Mouse (Mus musculus): Measurements from ENCODE around the gene Hoxa10. TPM values are rescaled to one million over a fixed set of nuclear protein-coding genes. Genes with fewer than 3 reads are reported as not detected.

Gene Hoxa10
- polyA plus RNA-seq, 1 experiment from 2014 or later, result not detected

DNA sequence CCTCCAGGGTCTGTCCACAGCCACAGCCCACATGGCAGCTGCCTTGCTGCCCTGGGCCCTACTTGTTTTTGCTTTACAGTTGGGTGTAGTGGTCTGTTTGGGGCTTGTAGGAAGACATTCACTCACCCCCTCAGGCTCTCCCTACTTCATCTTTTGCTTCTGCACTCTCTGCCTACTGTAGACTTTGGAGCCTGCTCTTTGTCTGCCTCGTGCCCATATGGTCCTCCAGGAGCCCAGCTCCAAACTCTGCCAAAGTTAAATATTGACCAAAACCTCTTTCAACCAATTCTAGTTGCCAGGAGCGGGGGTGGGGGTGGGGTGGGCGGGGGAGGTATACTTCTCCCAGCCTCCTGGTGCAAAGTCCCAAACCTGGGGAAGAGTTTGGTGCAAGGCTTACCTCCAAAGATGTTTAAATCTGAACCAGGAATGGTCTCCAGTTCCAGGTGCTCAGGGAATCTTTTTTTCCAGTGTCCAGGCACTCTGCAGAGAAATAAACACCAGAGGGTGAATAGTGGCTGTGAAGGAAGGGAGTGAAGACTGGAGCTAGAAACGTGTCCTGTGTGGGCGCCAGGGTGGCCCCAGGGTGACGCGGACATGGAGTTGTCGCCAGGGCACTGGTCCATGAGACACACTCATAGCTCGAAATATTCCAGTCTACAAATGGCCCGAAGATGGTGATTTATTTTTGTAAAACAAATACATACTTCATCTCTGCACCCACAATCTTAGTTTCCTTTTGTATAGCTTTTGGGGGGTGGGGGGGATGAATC lies 57.2 kb downstream of the Hoxa10 start:
- peaks cover 100% of the 10 kb centered on the region for H3K27me3 ChIP-seq (ENCODE audit: control insufficient read depth, insufficient read depth, low read length)
- H3K9me3 ChIP-seq (ENCODE audit: control insufficient read depth, low read length), result no peaks in the 10 kb centered on the region
- no peak overlapping the region for H3K4me2 ChIP-seq (ENCODE audit: low read depth, low read length, severe bottlenecking)
- no peak overlapping the region for H3K4me3 ChIP-seq (ENCODE audit: low read depth, low read length)
- DNase-seq (ENCODE audit: low spot score) (peak; percentile 39), ATAC-seq (replicated peaks; ENCODE audit: low FRiP score) (no peak)
- H3K36me3 ChIP-seq (ENCODE audit: control insufficient read depth, insufficient read depth, low read length), result no peaks in the 10 kb centered on the region
- no peaks in the 10 kb centered on the region for H3K4me1 ChIP-seq (replicated peaks; ENCODE audit: control insufficient read depth, insufficient read depth, low read length)
- H3K9ac ChIP-seq (ENCODE audit: low read length), result no peak overlapping the region
- 8% methylated on average over 10 of the region's 10 CpGs for WGBS
- H3K27ac ChIP-seq (ENCODE audit: low read depth, low read length), result no peak overlapping the region

DNA sequence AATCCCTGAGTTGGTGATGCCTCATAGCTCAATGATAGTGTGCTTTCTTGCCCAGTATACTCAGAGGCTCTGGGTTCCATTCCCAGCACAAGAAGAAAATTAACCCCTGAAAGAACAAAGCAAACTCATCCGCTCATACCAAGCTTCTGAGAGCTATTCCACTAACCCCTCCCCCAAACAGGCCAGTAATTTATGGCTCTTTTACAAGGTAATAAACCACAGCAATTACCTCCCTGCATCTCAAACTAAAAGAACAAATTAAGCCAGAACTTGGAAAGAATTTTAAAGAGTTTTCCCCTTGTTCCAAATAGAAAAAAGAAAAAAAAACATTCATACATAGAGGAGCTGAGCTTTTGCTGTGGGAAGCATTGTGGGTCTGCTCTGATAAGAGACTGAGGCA lies 57.9 kb downstream of the Hoxa10 start:
- Histone ChIP-seq H3K4me3 (ENCODE audit: low read depth, low read length) (no peak overlapping the region), H3K9ac (ENCODE audit: low read length) (no peak overlapping the region), H3K9me3 (ENCODE audit: control insufficient read depth, low read length) (no peaks in the 10 kb centered on the region), H3K36me3 (ENCODE audit: control insufficient read depth, insufficient read depth, low read length) (no peaks in the 10 kb centered on the region), H3K4me1 (replicated peaks; ENCODE audit: control insufficient read depth, insufficient read depth, low read length) (no peaks in the 10 kb centered on the region), H3K27me3 (ENCODE audit: control insufficient read depth, insufficient read depth, low read length) (peaks cover 100% of the 10 kb centered on the region), H3K27ac (ENCODE audit: low read depth, low read length) (no peak overlapping the region), H3K4me2 (ENCODE audit: low read depth, low read length, severe bottlenecking) (no peak overlapping the region)
- 3% methylated on average over 1 of the region's 1 CpGs for WGBS
- no peak for ATAC-seq (replicated peaks; ENCODE audit: low FRiP score)
- no peak for DNase-seq (ENCODE audit: low spot score)

DNA sequence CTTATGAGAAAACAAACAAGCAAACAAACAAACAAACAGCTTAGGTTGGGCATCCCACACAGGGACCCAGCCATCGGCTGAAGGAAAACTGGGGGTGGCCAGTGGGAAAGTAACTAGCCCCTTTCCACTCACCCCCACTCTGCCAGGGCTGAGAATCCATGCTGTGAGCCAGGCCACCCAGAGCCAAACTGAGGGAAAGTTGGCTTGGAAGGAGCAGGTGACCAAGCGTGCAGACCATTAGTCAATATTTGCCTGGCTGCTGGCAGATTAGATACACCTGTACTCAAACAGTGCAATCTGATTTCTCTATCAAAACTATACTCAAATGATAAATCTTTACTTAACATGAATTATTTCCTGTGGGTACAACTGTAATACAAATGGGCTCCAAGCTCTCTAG lies 58.6 kb downstream of the Hoxa10 start:
- no peak for ATAC-seq (replicated peaks; ENCODE audit: low FRiP score)
- no peak overlapping the region for H3K9ac ChIP-seq (ENCODE audit: low read length)
- peaks cover 100% of the 10 kb centered on the region for H3K27me3 ChIP-seq (ENCODE audit: control insufficient read depth, insufficient read depth, low read length)
- H3K4me1 ChIP-seq (replicated peaks; ENCODE audit: control insufficient read depth, insufficient read depth, low read length), result no peaks in the 10 kb centered on the region
- peak; percentile 48 for DNase-seq (ENCODE audit: low spot score)
- H3K4me3 ChIP-seq (ENCODE audit: low read depth, low read length), result no peak overlapping the region
- WGBS, result 10% methylated on average over 2 of the region's 2 CpGs
- no peak overlapping the region for H3K4me2 ChIP-seq (ENCODE audit: low read depth, low read length, severe bottlenecking)
- no peak overlapping the region for H3K27ac ChIP-seq (ENCODE audit: low read depth, low read length)
- H3K9me3 ChIP-seq (ENCODE audit: control insufficient read depth, low read length), result no peaks in the 10 kb centered on the region
- no peaks in the 10 kb centered on the region for H3K36me3 ChIP-seq (ENCODE audit: control insufficient read depth, insufficient read depth, low read length)

MicroRNAs within 50 kb of the gene (microRNA counts, 519-probe panel; counts per million panel counts)
- microRNA mmu-miR-196b, result 31.2 counts per million

Small RNA genes lying within 50 kb of the gene (microRNA-seq; reads per million reads assigned to microRNA genes)
- gene Mir196b (ENCODE audit: insufficient number of aligned reads), result 9.3 reads per million, percentile 3 among the genes with 10 or more reads in this experiment

Other genes starting within 250 kb of the Hoxa10 start
- 6.1 and 7.7 TPM in 2 replicates for gene Skap2, start 228.3 kb downstream of the Hoxa10 start, polyA plus RNA-seq (2014; fragmentation: Nextera tagmentation; extraction: Ambion mirVana)
- gene Hoxa1, start 82.5 kb downstream of the Hoxa10 start, polyA plus RNA-seq (2014; fragmentation: Nextera tagmentation; extraction: Ambion mirVana), result 0.43 TPM in 1 of 2 replicates, not detected in the other
- gene Hoxa2, start 76.0 kb downstream of the Hoxa10 start, polyA plus RNA-seq (2014; fragmentation: Nextera tagmentation; extraction: Ambion mirVana), result not detected in 2 replicates
- not detected in 2 replicates for gene 5730596B20Rik, start 63.4 kb downstream of the Hoxa10 start, polyA plus RNA-seq (2014; fragmentation: Nextera tagmentation; extraction: Ambion mirVana)
- not detected in 2 replicates for gene Hoxa4, start 49.1 kb downstream of the Hoxa10 start, polyA plus RNA-seq (2014; fragmentation: Nextera tagmentation; extraction: Ambion mirVana)
- not detected in 2 replicates for gene Hoxa5, start 36.3 kb downstream of the Hoxa10 start, polyA plus RNA-seq (2014; fragmentation: Nextera tagmentation; extraction: Ambion mirVana)
- not detected in 2 replicates for gene Hoxa6, start 32.1 kb downstream of the Hoxa10 start, polyA plus RNA-seq (2014; fragmentation: Nextera tagmentation; extraction: Ambion mirVana)
- not detected in 2 replicates for gene Hoxa3, start 27.5 kb downstream of the Hoxa10 start, polyA plus RNA-seq (2014; fragmentation: Nextera tagmentation; extraction: Ambion mirVana)
- not detected in 2 replicates for gene Gm28308, start 27.5 kb downstream of the Hoxa10 start, polyA plus RNA-seq (2014; fragmentation: Nextera tagmentation; extraction: Ambion mirVana)
- gene Hoxa7, start 19.0 kb downstream of the Hoxa10 start, polyA plus RNA-seq (2014; fragmentation: Nextera tagmentation; extraction: Ambion mirVana), result not detected in 2 replicates
- gene Hoxa9, start 9.8 kb downstream of the Hoxa10 start, polyA plus RNA-seq (2014; fragmentation: Nextera tagmentation; extraction: Ambion mirVana), result not detected in 2 replicates
- not detected in 2 replicates for gene Hoxa11, start 5.0 kb upstream of the Hoxa10 start, polyA plus RNA-seq (2014; fragmentation: Nextera tagmentation; extraction: Ambion mirVana)
- gene Hoxa13, start 20.0 kb upstream of the Hoxa10 start, polyA plus RNA-seq (2014; fragmentation: Nextera tagmentation; extraction: Ambion mirVana), result not detected in 2 replicates
- not detected in 2 replicates for gene Evx1, start 72.6 kb upstream of the Hoxa10 start, polyA plus RNA-seq (2014; fragmentation: Nextera tagmentation; extraction: Ambion mirVana)

Measured in forebrain, embryonic 11.5 days (tissue).